Mouse (Mus musculus) ES-Bruce4 (cell line): ENCODE results near the gene Camta1.

ENCODE experiments used
- CTCF ChIP-seq: IDR thresholded peaks from one replicate; pipeline ENCODE4 v1.8.1; 2011; ENCODE audit warnings: low read depth, low read length
- POLR2A ChIP-seq: IDR thresholded peaks from one replicate; pipeline ENCODE4 v1.8.1; 2011; ENCODE audit warnings: low read length; ENCODE audit not compliant: insufficient read depth

DNA sequence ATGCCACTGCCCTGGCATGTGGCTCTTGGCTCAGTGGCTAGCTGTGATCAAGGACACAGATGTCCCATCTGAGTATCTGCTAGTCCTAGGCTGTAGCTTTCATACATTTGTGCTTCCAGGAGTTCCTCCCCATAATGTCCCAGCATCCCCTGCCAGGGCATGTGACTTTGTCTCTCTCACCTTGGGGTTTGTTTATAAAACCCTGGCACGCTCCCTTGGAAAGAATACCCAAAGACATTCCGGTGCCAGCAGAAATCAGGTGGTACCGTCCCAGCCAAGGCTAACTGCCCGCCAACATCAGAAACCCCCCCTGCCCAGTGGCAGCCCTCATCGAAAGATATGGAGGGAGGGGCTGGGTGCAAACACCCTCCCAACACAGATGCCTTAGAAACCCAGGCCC, 365.1 kb downstream of the Camta1 start:
- TF ChIP-seq CTCF (no peak), POLR2A (no peak)
